Mouse (Mus musculus) retina, postnatal 1 day (tissue): Measurements from ENCODE around the gene Lekr1.
A peak's percentile ranks its signal among the peaks of the same experiment; 100 is the strongest.

Experiments
- DNase-seq: peaks from one replicate; pipeline ENCODE4 v3.0.0-alpha.2; 2012

Lekr1 gene

GRCm38 (mm10) chr3:65841175-65841574 lies 175.1 kb downstream of the Lekr1 start:
- no peak for DNase-seq

- no peak for DNase-seq
Measured at GRCm38 (mm10) chr3:65842515-65843184, 176.6 kb downstream of the Lekr1 start.

- DNase-seq, result no peak
Measured at GRCm38 (mm10) chr3:65843185-65843552, 177.1 kb downstream of the Lekr1 start.

GRCm38 (mm10) chr3:65844302-65844701 lies 178.3 kb downstream of the Lekr1 start:
- no peak for DNase-seq

- DNase-seq, result peak; percentile 43
Measured at GRCm38 (mm10) chr3:65844851-65845552, 179.0 kb downstream of the Lekr1 start.

- no peak for DNase-seq
Measured at GRCm38 (mm10) chr3:65847158-65847787, 181.2 kb downstream of the Lekr1 start.

- no peak for DNase-seq
Measured at GRCm38 (mm10) chr3:65853746-65854145, 187.7 kb downstream of the Lekr1 start.

- DNase-seq, result no peak
Measured at GRCm38 (mm10) chr3:65855521-65855920, 189.5 kb downstream of the Lekr1 start.

- no peak for DNase-seq
Measured at GRCm38 (mm10) chr3:65858118-65858517, 192.1 kb downstream of the Lekr1 start.

- no peak for DNase-seq
Measured at GRCm38 (mm10) chr3:65858741-65859348, 192.8 kb downstream of the Lekr1 start.

GRCm38 (mm10) chr3:65859750-65860149 lies 193.7 kb downstream of the Lekr1 start:
- no peak for DNase-seq

- no peak for DNase-seq
Measured at GRCm38 (mm10) chr3:65860903-65861302, 194.9 kb downstream of the Lekr1 start.

- DNase-seq, result peak; percentile 69
Measured at GRCm38 (mm10) chr3:65861471-65861881, 195.4 kb downstream of the Lekr1 start.

- DNase-seq, result peak; percentile 90
Measured at GRCm38 (mm10) chr3:65863297-65863696, 197.3 kb downstream of the Lekr1 start.

GRCm38 (mm10) chr3:65863762-65864377 lies 197.8 kb downstream of the Lekr1 start:
- DNase-seq, result peak; percentile 22

- no peak for DNase-seq
Measured at GRCm38 (mm10) chr3:65868931-65869330, 202.9 kb downstream of the Lekr1 start.

GRCm38 (mm10) chr3:65869724-65870123 lies 203.7 kb downstream of the Lekr1 start:
- DNase-seq, result no peak

- DNase-seq, result peak; percentile 86
Measured at GRCm38 (mm10) chr3:65871188-65871603, 205.2 kb downstream of the Lekr1 start.

- no peak for DNase-seq
Measured at GRCm38 (mm10) chr3:65871609-65872272, 205.7 kb downstream of the Lekr1 start.

GRCm38 (mm10) chr3:65873093-65873830 lies 207.2 kb downstream of the Lekr1 start:
- DNase-seq, result no peak
